Mouse (Mus musculus) olfactory bulb, adult 2 months (tissue): ENCODE measurements around the gene Patj. TPM values are rescaled to one million over a fixed set of nuclear protein-coding genes. Genes with fewer than 3 reads are reported as not detected.
"Not testable (repeated sequence)": the region's sequence is repeated elsewhere in the genome, so short reads cannot be mapped to it uniquely, and the experiment has no call there.

ENCODE experiments used
- H3K27ac ChIP-seq: fragments of 200-500 bp; 2 replicates; pipeline ENCODE4 v1.5.1; 2012; ENCODE audit warnings: low read depth, low read length; ENCODE audit not compliant: insufficient read depth
- H3K4me1 ChIP-seq: fragments of 200-500 bp; 2 replicates; pipeline ENCODE4 v1.6.1; 2012; ENCODE audit warnings: low read length; ENCODE audit not compliant: control insufficient read depth, insufficient read depth
- H3K4me3 ChIP-seq: fragments of 200-500 bp; 2 replicates; pipeline ENCODE4 v1.5.1; 2012; ENCODE audit warnings: mild to moderate bottlenecking, low read depth, low read length, moderate library complexity; ENCODE audit not compliant: insufficient read depth
- CTCF ChIP-seq: fragments of 200-500 bp; IDR thresholded peaks from 2 replicates; pipeline ENCODE4 v1.5.1; 2012; ENCODE audit warnings: low read depth, mild to moderate bottlenecking, low read length, moderate library complexity; ENCODE audit not compliant: insufficient read depth
- POLR2A ChIP-seq: fragments of 200-500 bp; IDR thresholded peaks from 2 replicates; pipeline ENCODE4 v1.6.1; 2012; ENCODE audit warnings: mild to moderate bottlenecking, low read depth, low read length, moderate library complexity; ENCODE audit not compliant: insufficient read depth
- WGBS: fragments of 180-500 bp; shearing (Covaris S2); methylation state at CpG from one replicate; pipeline ENCODE4 v1.1.7; 2018; 5-methylcytosine and 5-hydroxymethylcytosine counted together
- polyA plus RNA-seq: library from polyadenylated mRNA; stranded (reverse); fragments of >200 nt; gene quantifications from 2 replicates; pipeline ENCODE4 v1.2.4, GENCODE M21; 2012; ENCODE audit warnings: low replicate concordance; ENCODE audit not compliant: missing spikeins, insufficient read depth, insufficient read length

Gene Patj
- polyA plus RNA-seq, 1 experiment, result not detected

- Histone ChIP-seq H3K4me1 (no peaks in the 10 kb centered on the region), H3K27ac (no peak overlapping the region), H3K4me3 (no peak overlapping the region)
- 52% methylated on average over 6 of the region's 6 CpGs for WGBS
- TF ChIP-seq POLR2A, result no peak
- no peak for TF ChIP-seq CTCF
These were observed 207.5 kb downstream of the Patj start for GRCm38 (mm10) chr4:98603131-98603530.

- 88% methylated on average over 2 of the region's 2 CpGs for WGBS
- H3K4me3 ChIP-seq, result no peak overlapping the region
- TF ChIP-seq POLR2A, result no peak
- TF ChIP-seq CTCF, result no peak
- H3K27ac ChIP-seq, result no peak overlapping the region
- no peaks in the 10 kb centered on the region for H3K4me1 ChIP-seq
These were observed 214.9 kb downstream of the Patj start for GRCm38 (mm10) chr4:98610501-98610900.

GRCm38 (mm10) chr4:98614395-98614794, 218.8 kb downstream of the Patj start:
- no peak for TF ChIP-seq CTCF
- TF ChIP-seq POLR2A, result no peak
- Histone ChIP-seq H3K4me1 (no peaks in the 10 kb centered on the region), H3K27ac (no peak overlapping the region), H3K4me3 (no peak overlapping the region)
- 75% methylated on average over 3 of the region's 3 CpGs for WGBS

- TF ChIP-seq CTCF, result no peak
- TF ChIP-seq POLR2A, result no peak
- no peak overlapping the region for H3K27ac ChIP-seq
- no peak overlapping the region for H3K4me3 ChIP-seq
- no peaks in the 10 kb centered on the region for H3K4me1 ChIP-seq
- WGBS, result 89% methylated on average over 6 of the region's 6 CpGs
These were observed 223.6 kb downstream of the Patj start for GRCm38 (mm10) chr4:98619199-98619598.

- WGBS, result 67% methylated on average over 9 of the region's 9 CpGs
- no peak overlapping the region for H3K4me3 ChIP-seq
- no peaks in the 10 kb centered on the region for H3K4me1 ChIP-seq
- TF ChIP-seq POLR2A, result no peak
- TF ChIP-seq CTCF, result no peak
- no peak overlapping the region for H3K27ac ChIP-seq
These were observed 225.6 kb downstream of the Patj start for GRCm38 (mm10) chr4:98620986-98621784.

GRCm38 (mm10) chr4:98622180-98622579, 226.6 kb downstream of the Patj start:
- H3K27ac ChIP-seq, result no peak overlapping the region
- 83% methylated on average over 1 of the region's 1 CpGs for WGBS

GRCm38 (mm10) chr4:98622996-98623673, 227.6 kb downstream of the Patj start:
- Histone ChIP-seq H3K4me1 (no peaks in the 10 kb centered on the region), H3K27ac (no peak overlapping the region), H3K4me3 (no peak overlapping the region)
- no peak for TF ChIP-seq CTCF
- no peak for TF ChIP-seq POLR2A
- 47% methylated on average over 3 of the region's 3 CpGs for WGBS

More at GRCm38 (mm10) chr4:98622180-98622579, 226.6 kb downstream of the Patj start:
- TF ChIP-seq POLR2A (no peak), CTCF (no peak)
- H3K4me3 ChIP-seq, result no peak overlapping the region
- no peaks in the 10 kb centered on the region for H3K4me1 ChIP-seq

- Histone ChIP-seq H3K4me3 (no peak overlapping the region), H3K4me1 (no peaks in the 10 kb centered on the region), H3K27ac (no peak overlapping the region)
- no peak for TF ChIP-seq POLR2A
- TF ChIP-seq CTCF, result no peak
- 90% methylated on average over 6 of the region's 6 CpGs for WGBS
These were observed 232.7 kb downstream of the Patj start for GRCm38 (mm10) chr4:98628286-98628685.

- not testable (repeated sequence) for H3K4me1 ChIP-seq, H3K4me3 ChIP-seq, H3K27ac ChIP-seq
These were observed 233.6 kb downstream of the Patj start for GRCm38 (mm10) chr4:98629217-98629616.
